Mouse (Mus musculus) bone marrow, adult 2 months (tissue): ENCODE results near the gene Dmxl2. TPM values are rescaled to one million over a fixed set of nuclear protein-coding genes. Genes with fewer than 3 reads are reported as not detected.

Experiments
- H3K27ac ChIP-seq: fragments of 200-500 bp; 2 replicates; pipeline ENCODE4 v1.5.1; 2012; ENCODE audit warnings: low read depth, mild to moderate bottlenecking, control low read depth, inconsistent platforms, low read length; ENCODE audit not compliant: control insufficient read depth, poor library complexity, insufficient read depth
- H3K4me1 ChIP-seq: fragments of 200-500 bp; 2 replicates; pipeline ENCODE4 v1.6.1; 2011; ENCODE audit warnings: low read length; ENCODE audit not compliant: control insufficient read depth, insufficient read depth
- H3K4me3 ChIP-seq: fragments of 200-500 bp; replicated peaks from 2 replicates; pipeline ENCODE3; 2011; ENCODE audit warnings: mild to moderate bottlenecking, low read depth, low read length, control low read depth; ENCODE audit not compliant: control insufficient read depth
- CTCF ChIP-seq: fragments of 200-500 bp; IDR thresholded peaks from 2 replicates; pipeline ENCODE4 v1.5.1; 2011; ENCODE audit warnings: low read length, control low read depth; ENCODE audit not compliant: control insufficient read depth, insufficient read depth
- POLR2A ChIP-seq: fragments of 200-500 bp; IDR thresholded peaks from 2 replicates; pipeline ENCODE4 v1.6.1; 2011; ENCODE audit warnings: low read depth, mild to moderate bottlenecking, control low read depth, low read length, borderline replicate concordance; ENCODE audit not compliant: control insufficient read depth
- WGBS: fragments of 180-500 bp; shearing (Covaris S2); methylation state at CpG from one replicate; pipeline ENCODE4 v1.1.7; 2018; 5-methylcytosine and 5-hydroxymethylcytosine counted together
- polyA plus RNA-seq: library from polyadenylated mRNA; stranded (reverse); fragments of >200 nt; gene quantifications from 2 replicates; pipeline ENCODE4 v1.2.4, GENCODE M21; 2011; ENCODE audit warnings: low replicate concordance; ENCODE audit not compliant: missing spikeins, insufficient read depth, insufficient read length

The Dmxl2 gene
- polyA plus RNA-seq, 1 experiment: 8.4 TPM

DNA sequence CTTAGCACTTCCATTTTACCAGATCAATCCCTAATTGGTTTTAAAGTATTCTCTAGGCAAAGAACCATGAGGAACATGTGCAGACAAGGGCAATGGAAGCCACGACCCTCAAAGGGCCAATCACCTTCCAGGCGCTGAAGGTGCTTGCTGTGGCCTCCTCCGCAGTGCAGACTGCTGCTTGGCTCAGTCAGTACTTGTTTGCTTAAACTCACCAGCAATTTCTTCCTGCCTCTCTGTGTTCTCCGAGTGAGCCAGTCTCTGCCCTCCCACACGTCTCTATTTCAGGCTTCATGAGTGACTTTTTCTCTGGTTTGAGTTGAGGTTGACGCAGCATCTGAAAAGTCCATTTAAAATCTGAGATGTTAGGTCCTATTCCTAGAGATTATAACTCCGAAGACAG is 17.5 kb upstream of the Dmxl2 start:
- no peak for TF ChIP-seq POLR2A
- no peak for TF ChIP-seq CTCF
- no peaks in the 10 kb centered on the region for H3K4me1 ChIP-seq
- WGBS: 66% methylated on average over 7 of the region's 7 CpGs

DNA sequence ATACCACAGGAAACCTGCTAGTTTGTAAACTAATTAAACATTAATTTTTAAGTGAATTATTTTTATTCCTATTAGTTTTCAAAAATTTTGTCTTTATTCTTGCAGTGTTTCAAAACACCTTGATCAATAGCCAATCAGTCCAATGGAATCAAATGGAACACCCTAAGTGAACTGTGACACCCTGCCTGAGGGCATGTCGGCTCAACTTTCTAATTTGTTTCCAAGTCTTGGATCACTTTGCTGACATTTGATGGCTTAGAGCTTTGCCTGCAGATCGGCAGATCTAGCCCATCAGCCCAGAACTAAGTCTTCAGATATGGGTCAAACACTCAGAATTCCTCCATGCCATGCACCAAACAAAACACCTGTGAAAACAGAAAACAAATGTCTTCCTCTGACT is 14.6 kb upstream of the Dmxl2 start:
- Histone ChIP-seq H3K27ac (no peak overlapping the region), H3K4me1 (no peaks in the 10 kb centered on the region; the same call in 1 of the 2 replicates), H3K4me3 (no peak overlapping the region)
- 82% methylated on average over 2 of the region's 2 CpGs for WGBS
- no peak for TF ChIP-seq CTCF
- TF ChIP-seq POLR2A: no peak

More for the DNA sequence above, 17.5 kb upstream of the Dmxl2 start:
- Histone ChIP-seq H3K4me3 (no peak overlapping the region), H3K27ac (no peak overlapping the region)

- 34% methylated on average over 12 of the region's 12 CpGs for WGBS
- H3K4me3 ChIP-seq: no peak overlapping the region
Observed at GRCm38 (mm10) chr9:54502873-54503272, 1.4 kb upstream of the Dmxl2 start.

DNA sequence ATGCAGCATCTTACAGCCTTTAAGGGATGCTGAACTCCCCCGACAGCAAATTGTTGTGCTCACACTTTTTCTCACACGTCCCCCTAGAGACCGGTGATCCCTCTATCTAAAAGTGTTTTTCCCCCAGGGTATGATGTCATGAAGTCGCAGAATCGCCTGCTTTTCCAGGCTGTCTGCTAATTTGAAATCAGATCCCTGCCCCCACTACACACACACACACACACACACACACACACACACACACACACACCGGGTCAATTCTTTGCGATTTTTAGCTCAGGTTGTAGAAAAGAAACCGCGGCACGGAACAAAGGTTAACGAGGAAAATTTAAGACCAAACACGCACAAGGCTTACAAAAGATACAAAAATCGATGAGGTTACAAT is 677 bp upstream of the Dmxl2 start:
- WGBS: 3% methylated on average over 13 of the region's 13 CpGs
- H3K4me1 ChIP-seq: no peaks in the 10 kb centered on the region
- no peak overlapping the region; the same call in 1 of the 2 replicates for H3K27ac ChIP-seq
- H3K4me3 ChIP-seq: peak overlapping the region; percentile 32
- TF ChIP-seq POLR2A: no peak
- TF ChIP-seq CTCF: no peak

More at GRCm38 (mm10) chr9:54502873-54503272, 1.4 kb upstream of the Dmxl2 start:
- no peak for TF ChIP-seq CTCF
- no peak for TF ChIP-seq POLR2A
- no peaks in the 10 kb centered on the region for H3K4me1 ChIP-seq
- H3K27ac ChIP-seq: no peak overlapping the region

- TF ChIP-seq CTCF (no peak), POLR2A (no peak)
- under 1% methylated on average over 43 of the region's 43 CpGs for WGBS
- peak overlapping the region; percentile 81 for H3K27ac ChIP-seq
Observed at GRCm38 (mm10) chr9:54500832-54501452, 484 bp downstream of the Dmxl2 start.

GRCm38 (mm10) chr9:54499791-54500190 is 1.6 kb downstream of the Dmxl2 start:
- WGBS: 73% methylated on average over 3 of the region's 3 CpGs
- no peak for TF ChIP-seq CTCF
- no peak for TF ChIP-seq POLR2A

More at GRCm38 (mm10) chr9:54500832-54501452, 484 bp downstream of the Dmxl2 start:
- H3K4me1 ChIP-seq: no peaks in the 10 kb centered on the region
- peak overlapping the region; percentile 74 for H3K4me3 ChIP-seq

GRCm38 (mm10) chr9:54499291-54499690 is 2.1 kb downstream of the Dmxl2 start:
- peaks cover 1% of the 10 kb centered on the region; the same call in 1 of the 2 replicates for H3K4me1 ChIP-seq
- H3K4me3 ChIP-seq: no peak overlapping the region
- 69% methylated on average over 6 of the region's 6 CpGs for WGBS
- TF ChIP-seq CTCF (no peak), POLR2A (no peak)
- H3K27ac ChIP-seq: no peak overlapping the region

More at GRCm38 (mm10) chr9:54499791-54500190, 1.6 kb downstream of the Dmxl2 start:
- Histone ChIP-seq H3K27ac (no peak overlapping the region), H3K4me1 (peaks cover 1% of the 10 kb centered on the region; the same call in 1 of the 2 replicates), H3K4me3 (no peak overlapping the region)

DNA sequence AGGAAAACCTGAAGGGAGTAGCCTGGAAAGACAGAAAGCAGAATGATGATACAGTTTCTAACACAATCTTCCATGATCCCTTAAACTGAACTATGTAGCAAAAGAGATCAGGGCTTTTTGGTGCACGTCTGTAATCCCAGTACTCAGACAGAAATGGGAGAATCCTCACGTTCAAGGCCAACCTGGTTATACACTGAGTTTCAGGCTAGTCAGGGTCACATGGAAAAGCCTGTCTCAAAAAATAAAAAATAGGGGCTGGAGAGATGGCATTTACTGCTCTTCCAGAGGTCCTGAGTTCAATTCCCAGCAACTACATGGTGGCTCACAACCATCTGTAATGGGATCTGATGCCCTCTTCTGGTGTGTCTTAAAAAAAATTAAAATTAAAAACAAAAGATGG is 11.0 kb downstream of the Dmxl2 start:
- peaks cover 1% of the 10 kb centered on the region; the same call in 1 of the 2 replicates for H3K4me1 ChIP-seq
- H3K4me3 ChIP-seq: no peak overlapping the region
- TF ChIP-seq POLR2A (no peak), CTCF (no peak)
- 80% methylated on average over 2 of the region's 2 CpGs for WGBS
- H3K27ac ChIP-seq: no peak overlapping the region
